Mouse (Mus musculus) testis, adult 10 weeks (tissue): ENCODE results near the gene Baiap3. TPM values are rescaled to one million over a fixed set of nuclear protein-coding genes. Genes with fewer than 3 reads are reported as not detected.

Experiments used
- polyA plus RNA-seq: library from polyadenylated mRNA; stranded (reverse); fragments of 350-450 nt; fragmentation: Illumina TruSeq; extraction: RNeasy Lipid Tissue Mini Kit (QIAGEN cat#74804); gene quantifications from one replicate; pipeline ENCODE4 v1.2.3, GENCODE M21; 2014; ENCODE audit warnings: low read depth, low replicate concordance

Gene Baiap3
- 0.20 TPM for polyA plus RNA-seq

GRCm38 (mm10) chr17:25256140-25256754 is at the start of gene Baiap3:
TSS of gene Baiap3 (minus strand) at chr17:25256364.

GRCm38 (mm10) chr17:25298094-25298493 is 41.9 kb upstream of the Baiap3 start, which contains the start of gene Prss34:
TSS of gene Prss34 (plus strand) at chr17:25298394.

GRCm38 (mm10) chr17:25274571-25275346 is 18.6 kb upstream of the Baiap3 start, which contains the start of gene Ube2i:
TSS of gene Ube2i (minus strand) at chr17:25274622.

GRCm38 (mm10) chr17:25239695-25240636 is 16.2 kb downstream of the Baiap3 start, which contains the start of the genes Gnptg and Tsr3:
TSS of gene Gnptg (minus strand) at chr17:25240124.
TSS of gene Tsr3 (plus strand) at chr17:25240170.

Other genes with a start within 250 kb of the Baiap3 start
- 13.1 TPM for gene Cramp1l, start 240.6 kb downstream of the Baiap3 start, polyA plus RNA-seq
- gene Ift140, start 240.3 kb downstream of the Baiap3 start, polyA plus RNA-seq: 141 TPM
- 1.2 TPM for gene Tmem204, start 172.8 kb downstream of the Baiap3 start, polyA plus RNA-seq
- 0.48 TPM for gene Telo2, start 140.4 kb downstream of the Baiap3 start, polyA plus RNA-seq
- not detected for gene Ptx4, start 135.6 kb downstream of the Baiap3 start, polyA plus RNA-seq
- 3.2 TPM for gene Clcn7, start 123.0 kb downstream of the Baiap3 start, polyA plus RNA-seq
- gene Ccdc154, start 93.9 kb downstream of the Baiap3 start, polyA plus RNA-seq: 2.2 TPM
- gene Gm38655, start 80.9 kb downstream of the Baiap3 start, polyA plus RNA-seq: not detected
- 5.9 TPM for gene BC003965, start 71.8 kb downstream of the Baiap3 start, polyA plus RNA-seq
- 3.5 TPM for gene Unkl, start 68.0 kb downstream of the Baiap3 start, polyA plus RNA-seq
- gene Gnptg, start 16.2 kb downstream of the Baiap3 start, polyA plus RNA-seq: 2.9 TPM
- 6.2 TPM for gene Tsr3, start 16.2 kb downstream of the Baiap3 start, polyA plus RNA-seq
- gene Ube2i, start 18.3 kb upstream of the Baiap3 start, polyA plus RNA-seq: 461 TPM
- gene Prss34, start 42.0 kb upstream of the Baiap3 start, polyA plus RNA-seq: not detected
- gene Prss28, start 52.3 kb upstream of the Baiap3 start, polyA plus RNA-seq: not detected
- not detected for gene Prss29, start 62.3 kb upstream of the Baiap3 start, polyA plus RNA-seq
- gene Tpsab1, start 89.2 kb upstream of the Baiap3 start, polyA plus RNA-seq: not detected
- not detected for gene Tpsb2, start 109.9 kb upstream of the Baiap3 start, polyA plus RNA-seq
- gene Tpsg1, start 112.9 kb upstream of the Baiap3 start, polyA plus RNA-seq: not detected
- 3.0 TPM for gene Cacna1h, start 177.4 kb upstream of the Baiap3 start, polyA plus RNA-seq
- 6.4 TPM for gene Tekt4, start 198.3 kb upstream of the Baiap3 start, polyA plus RNA-seq
- not detected for gene Sstr5, start 240.9 kb upstream of the Baiap3 start, polyA plus RNA-seq